Mouse (Mus musculus): ENCODE results near the gene Gm17334. TPM values are rescaled to one million over a fixed set of nuclear protein-coding genes. Genes with fewer than 3 reads are reported as not detected.
"Not testable (repeated sequence)": the region's sequence is repeated elsewhere in the genome, so short reads cannot be mapped to it uniquely, and the experiment has no call there.

The Gm17334 gene
- polyA plus RNA-seq, 1 experiment from 2014 or later, result not detected

GRCm38 (mm10) chr11:53759545-53760406 is 13.2 kb downstream of the Gm17334 start:
- no peak for ATAC-seq
- Histone ChIP-seq H3K36me3 (ENCODE audit: control insufficient read depth, insufficient read depth, low read length) (no peaks in the 10 kb centered on the region), H3K4me1 (ENCODE audit: control insufficient read depth, insufficient read depth, low read length) (peaks cover 15% of the 10 kb centered on the region), H3K27ac (ENCODE audit: low read length) (no peak overlapping the region), H3K9ac (ENCODE audit: low read depth, low read length) (no peak overlapping the region), H3K27me3 (ENCODE audit: control insufficient read depth, insufficient read depth, low read depth, low read length) (peaks cover 32% of the 10 kb centered on the region), H3K4me2 (ENCODE audit: low read length) (no peak overlapping the region; the same call in 1 of the 2 replicates), H3K4me3 (ENCODE audit: low read depth, low read length) (no peak overlapping the region), H3K9me3 (replicated peaks; ENCODE audit: control insufficient read depth, low read length, poor library complexity, severe bottlenecking) (no peaks in the 10 kb centered on the region)
- WGBS, result 6% methylated on average over 22 of the region's 22 CpGs

- Histone ChIP-seq H3K27me3 (ENCODE audit: control insufficient read depth, insufficient read depth, low read depth, low read length) (peaks cover 32% of the 10 kb centered on the region), H3K36me3 (ENCODE audit: control insufficient read depth, insufficient read depth, low read length) (no peaks in the 10 kb centered on the region), H3K4me1 (ENCODE audit: control insufficient read depth, insufficient read depth, low read length) (peaks cover 13% of the 10 kb centered on the region), H3K9ac (ENCODE audit: low read depth, low read length) (no peak overlapping the region), H3K4me2 (ENCODE audit: low read length) (no peak overlapping the region), H3K4me3 (ENCODE audit: low read depth, low read length) (no peak overlapping the region), H3K9me3 (replicated peaks; ENCODE audit: control insufficient read depth, low read length, poor library complexity, severe bottlenecking) (no peaks in the 10 kb centered on the region), H3K27ac (ENCODE audit: low read length) (no peak overlapping the region)
- ATAC-seq, result no peak
- 47% methylated on average over 6 of the region's 6 CpGs for WGBS
These were observed 14.1 kb downstream of the Gm17334 start for GRCm38 (mm10) chr11:53758791-53759351.

GRCm38 (mm10) chr11:53758033-53758432 is 15.0 kb downstream of the Gm17334 start:
- not testable (repeated sequence) for H3K36me3 ChIP-seq (ENCODE audit: control insufficient read depth, insufficient read depth, low read length); H3K27ac ChIP-seq (ENCODE audit: low read length); ATAC-seq; H3K9me3 ChIP-seq (replicated peaks; ENCODE audit: control insufficient read depth, low read length, poor library complexity, severe bottlenecking); H3K4me2 ChIP-seq (ENCODE audit: low read length); H3K4me3 ChIP-seq (ENCODE audit: low read depth, low read length); H3K4me1 ChIP-seq (ENCODE audit: control insufficient read depth, insufficient read depth, low read length); H3K9ac ChIP-seq (ENCODE audit: low read depth, low read length)
- WGBS, result 85% methylated on average over 9 of the region's 9 CpGs
- peaks cover 24% of the 10 kb centered on the region for H3K27me3 ChIP-seq (ENCODE audit: control insufficient read depth, insufficient read depth, low read depth, low read length)

- ATAC-seq, result no peak
- Histone ChIP-seq H3K36me3 (ENCODE audit: control insufficient read depth, insufficient read depth, low read length) (no peaks in the 10 kb centered on the region), H3K9ac (ENCODE audit: low read depth, low read length) (no peak overlapping the region), H3K4me1 (ENCODE audit: control insufficient read depth, insufficient read depth, low read length) (peaks cover 3% of the 10 kb centered on the region; the same call in 1 of the 2 replicates), H3K4me2 (ENCODE audit: low read length) (no peak overlapping the region), H3K4me3 (ENCODE audit: low read depth, low read length) (no peak overlapping the region), H3K27me3 (ENCODE audit: control insufficient read depth, insufficient read depth, low read depth, low read length) (peaks cover 24% of the 10 kb centered on the region), H3K27ac (ENCODE audit: low read length) (no peak overlapping the region), H3K9me3 (replicated peaks; ENCODE audit: control insufficient read depth, low read length, poor library complexity, severe bottlenecking) (no peaks in the 10 kb centered on the region)
- 93% methylated on average over 4 of the region's 4 CpGs for WGBS
These were observed 15.4 kb downstream of the Gm17334 start for GRCm38 (mm10) chr11:53757612-53758011.

GRCm38 (mm10) chr11:53755011-53755595 is 17.9 kb downstream of the Gm17334 start:
- H3K27me3 ChIP-seq (ENCODE audit: control insufficient read depth, insufficient read depth, low read depth, low read length), result peaks cover 7% of the 10 kb centered on the region
- H3K27ac ChIP-seq (ENCODE audit: low read length), result no peak overlapping the region
- no peak overlapping the region for H3K4me2 ChIP-seq (ENCODE audit: low read length)
- no peaks in the 10 kb centered on the region for H3K36me3 ChIP-seq (ENCODE audit: control insufficient read depth, insufficient read depth, low read length)
- H3K9ac ChIP-seq (ENCODE audit: low read depth, low read length), result no peak overlapping the region
- WGBS, result 81% methylated on average over 12 of the region's 12 CpGs
- ATAC-seq, result no peak
- H3K4me1 ChIP-seq (ENCODE audit: control insufficient read depth, insufficient read depth, low read length), result peaks cover 3% of the 10 kb centered on the region; the same call in 1 of the 2 replicates
- H3K9me3 ChIP-seq (replicated peaks; ENCODE audit: control insufficient read depth, low read length, poor library complexity, severe bottlenecking), result no peaks in the 10 kb centered on the region
- H3K4me3 ChIP-seq (ENCODE audit: low read depth, low read length), result no peak overlapping the region

GRCm38 (mm10) chr11:53749716-53750352 is 23.2 kb downstream of the Gm17334 start:
- H3K27ac ChIP-seq (ENCODE audit: low read length), result no peak overlapping the region
- no peaks in the 10 kb centered on the region for H3K36me3 ChIP-seq (ENCODE audit: control insufficient read depth, insufficient read depth, low read length)
- H3K4me3 ChIP-seq (ENCODE audit: low read depth, low read length), result no peak overlapping the region
- no peak overlapping the region for H3K9ac ChIP-seq (ENCODE audit: low read depth, low read length)
- 48% methylated on average over 5 of the region's 5 CpGs for WGBS
- H3K4me2 ChIP-seq (ENCODE audit: low read length), result no peak overlapping the region
- H3K4me1 ChIP-seq (ENCODE audit: control insufficient read depth, insufficient read depth, low read length), result no peaks in the 10 kb centered on the region
- H3K27me3 ChIP-seq (ENCODE audit: control insufficient read depth, insufficient read depth, low read depth, low read length), result no peaks in the 10 kb centered on the region
- H3K9me3 ChIP-seq (replicated peaks; ENCODE audit: control insufficient read depth, low read length, poor library complexity, severe bottlenecking), result no peaks in the 10 kb centered on the region
- no peak for ATAC-seq

- H3K27ac ChIP-seq (ENCODE audit: low read length), result no peak overlapping the region
- H3K9ac ChIP-seq (ENCODE audit: low read depth, low read length), result no peak overlapping the region
- ATAC-seq, result no peak
- no peaks in the 10 kb centered on the region for H3K4me1 ChIP-seq (ENCODE audit: control insufficient read depth, insufficient read depth, low read length)
- no peaks in the 10 kb centered on the region for H3K9me3 ChIP-seq (replicated peaks; ENCODE audit: control insufficient read depth, low read length, poor library complexity, severe bottlenecking)
- H3K27me3 ChIP-seq (ENCODE audit: control insufficient read depth, insufficient read depth, low read depth, low read length), result no peaks in the 10 kb centered on the region
- 66% methylated on average over 4 of the region's 4 CpGs for WGBS
- no peak overlapping the region for H3K4me2 ChIP-seq (ENCODE audit: low read length)
- no peaks in the 10 kb centered on the region for H3K36me3 ChIP-seq (ENCODE audit: control insufficient read depth, insufficient read depth, low read length)
- no peak overlapping the region for H3K4me3 ChIP-seq (ENCODE audit: low read depth, low read length)
These were observed 23.7 kb downstream of the Gm17334 start for GRCm38 (mm10) chr11:53749306-53749705.

GRCm38 (mm10) chr11:53748614-53749013 is 24.4 kb downstream of the Gm17334 start:
- H3K36me3 ChIP-seq (ENCODE audit: control insufficient read depth, insufficient read depth, low read length), result no peaks in the 10 kb centered on the region
- no peaks in the 10 kb centered on the region for H3K27me3 ChIP-seq (ENCODE audit: control insufficient read depth, insufficient read depth, low read depth, low read length)
- H3K4me3 ChIP-seq (ENCODE audit: low read depth, low read length), result no peak overlapping the region
- no peak overlapping the region for H3K4me2 ChIP-seq (ENCODE audit: low read length)
- no peak for ATAC-seq
- H3K9me3 ChIP-seq (replicated peaks; ENCODE audit: control insufficient read depth, low read length, poor library complexity, severe bottlenecking), result no peaks in the 10 kb centered on the region
- H3K4me1 ChIP-seq (ENCODE audit: control insufficient read depth, insufficient read depth, low read length), result no peaks in the 10 kb centered on the region
- no peak overlapping the region for H3K9ac ChIP-seq (ENCODE audit: low read depth, low read length)
- WGBS, result 91% methylated on average over 6 of the region's 6 CpGs
- H3K27ac ChIP-seq (ENCODE audit: low read length), result no peak overlapping the region
